Mouse (Mus musculus) heart, postnatal 0 days (tissue): ENCODE measurements at regions not wholly inside any gene's neighbourhood (a gene's known extent, or its start where the extent isn't known, plus 50 kb on each side); places are given as distances from the start of the nearest gene placed in this dataset.

Source experiments
- ATAC-seq: fragments of 200-750 bp; cut with Nextera tagmentation; 2 replicates; pipeline ENCODE4 v1.8.0; 2017; ENCODE audit warnings: low read depth, moderate number of reproducible peaks, moderate library complexity; ENCODE audit not compliant: insufficient read depth
- DNase-seq: peaks from one replicate; pipeline ENCODE4 v3.0.0-alpha.2; 2016; ENCODE audit warnings: low spot score
- H3K27ac ChIP-seq: fragments of 300-500 bp; sonication (generic); 2 replicates; pipeline ENCODE4 v1.5.1; 2014; ENCODE audit warnings: low read depth, mild to moderate bottlenecking
- H3K27me3 ChIP-seq: fragments of 300-500 bp; sonication (generic); 2 replicates; pipeline ENCODE4 v1.6.1; 2014; ENCODE audit warnings: low read length, mixed read lengths; ENCODE audit not compliant: control insufficient read depth, insufficient read depth
- H3K36me3 ChIP-seq: fragments of 300-500 bp; sonication (generic); replicated peaks from 2 replicates; pipeline ENCODE4 v1.6.1; 2014; ENCODE audit warnings: low read length, mixed read lengths; ENCODE audit not compliant: control insufficient read depth, insufficient read depth
- H3K4me1 ChIP-seq: fragments of 300-500 bp; sonication (generic); 2 replicates; pipeline ENCODE4 v1.6.1; 2014; ENCODE audit warnings: antibody characterized with exemption; ENCODE audit not compliant: control insufficient read depth, insufficient read depth
- H3K4me2 ChIP-seq: fragments of 300-500 bp; sonication (generic); 2 replicates; pipeline ENCODE4 v1.6.1; 2014; ENCODE audit warnings: low read depth, mild to moderate bottlenecking, low read length, moderate library complexity
- H3K4me3 ChIP-seq: fragments of 300-500 bp; sonication (generic); 2 replicates; pipeline ENCODE4 v1.5.1; 2014; ENCODE audit warnings: low read depth, low read length
- H3K9ac ChIP-seq: fragments of 300-500 bp; sonication (generic); replicated peaks from 2 replicates; pipeline ENCODE4 v1.6.1; 2014; ENCODE audit warnings: low read depth, low read length, mixed read lengths
- H3K9me3 ChIP-seq: fragments of 300-500 bp; sonication (generic); replicated peaks from 2 replicates; pipeline ENCODE4 v1.6.1; 2016; ENCODE audit warnings: low read length; ENCODE audit not compliant: control insufficient read depth
- CTCF ChIP-seq: IDR thresholded peaks from 2 replicates; pipeline ENCODE4 v1.5.1; 2016; ENCODE audit warnings: antibody characterized with exemption, control low read depth, low read depth
- EP300 ChIP-seq: IDR thresholded peaks from 2 replicates; pipeline ENCODE4 v1.6.1; 2016; ENCODE audit warnings: antibody characterized with exemption, low read depth
- WGBS: fragments of 180-500 bp; shearing (Covaris S2); extraction: QIAGEN DNeasy Blood & Tissue Kit; methylation state at CpG from one replicate; pipeline ENCODE4 v1.1.7; 2014; 5-methylcytosine and 5-hydroxymethylcytosine counted together

DNA sequence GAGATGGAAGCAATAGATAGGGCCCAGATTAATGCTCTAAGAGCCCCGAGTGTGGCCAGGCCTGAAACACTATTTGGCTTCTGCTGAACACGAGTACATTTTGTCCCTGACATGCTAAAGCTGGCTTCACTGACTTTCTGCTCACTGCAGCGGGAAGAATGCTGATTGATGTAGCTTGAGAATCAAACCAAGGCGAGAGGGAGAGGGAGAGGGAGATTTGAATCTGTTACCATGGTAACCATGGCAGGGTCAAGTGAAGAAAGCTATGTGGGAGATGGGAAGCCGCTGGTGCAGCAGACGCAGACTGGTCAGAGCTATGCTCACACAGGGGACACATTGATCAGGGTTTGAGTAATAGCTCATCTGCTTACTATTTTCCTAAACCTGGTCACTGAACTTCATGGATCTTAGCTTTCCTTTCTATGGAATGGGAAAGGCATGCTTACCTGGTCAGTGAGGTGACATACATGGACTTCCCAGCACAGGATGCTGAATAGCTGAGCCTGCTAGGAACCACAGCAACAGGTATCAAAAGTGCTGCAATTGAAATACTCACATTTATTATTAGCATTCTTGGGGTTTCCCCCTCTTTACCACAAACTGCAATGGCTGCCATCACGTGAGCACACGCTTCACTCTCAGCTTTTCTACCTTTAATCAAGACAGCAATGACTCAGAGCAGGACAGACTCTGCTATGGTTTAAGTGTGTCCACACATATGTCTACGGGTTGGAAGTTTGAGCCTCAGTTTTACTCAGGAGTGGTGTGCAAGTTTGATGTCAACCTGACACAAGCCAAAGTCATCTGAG, 56.9 kb upstream of the Atp1a1 start:
- Histone ChIP-seq H3K9ac (no peak overlapping the region), H3K4me3 (no peak overlapping the region), H3K27me3 (no peaks in the 10 kb centered on the region), H3K9me3 (no peaks in the 10 kb centered on the region), H3K27ac (no peak overlapping the region), H3K4me1 (no peaks in the 10 kb centered on the region), H3K4me2 (no peak overlapping the region), H3K36me3 (no peaks in the 10 kb centered on the region)
- ATAC-seq: peak; percentile 8; the same call in 1 of the 2 replicates
- TF ChIP-seq EP300: no peak
- WGBS: 58% methylated on average over 9 of the region's 9 CpGs
- DNase-seq: no peak

DNA sequence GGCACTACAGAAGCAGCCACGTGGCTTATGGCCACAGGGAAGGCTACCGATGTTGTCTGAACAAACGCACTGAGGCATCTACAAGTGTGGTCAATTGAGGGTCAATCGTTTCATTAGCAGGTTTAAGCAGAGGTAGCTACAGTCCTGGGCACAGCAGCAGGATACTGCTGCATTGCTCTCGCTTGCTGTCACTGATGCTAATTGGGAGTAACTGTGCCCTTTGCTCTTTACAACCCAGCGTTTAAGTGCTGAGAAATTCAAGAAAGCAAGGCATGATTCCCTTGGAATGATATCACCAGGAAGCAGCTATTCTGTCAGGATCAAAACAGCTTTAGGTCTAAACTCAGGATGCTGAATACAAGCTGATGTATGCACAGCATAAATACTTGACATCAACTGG, 56.2 kb upstream of the Atp1a1 start:
- no peak for ATAC-seq
- H3K4me3 ChIP-seq: no peak overlapping the region
- 66% methylated on average over 6 of the region's 6 CpGs for WGBS
- H3K9me3 ChIP-seq: no peaks in the 10 kb centered on the region
- no peak for DNase-seq
- H3K36me3 ChIP-seq: no peaks in the 10 kb centered on the region
- no peak overlapping the region for H3K27ac ChIP-seq
- TF ChIP-seq CTCF (no peak), EP300 (no peak)
- no peak overlapping the region for H3K9ac ChIP-seq
- H3K4me1 ChIP-seq: no peaks in the 10 kb centered on the region
- H3K4me2 ChIP-seq: no peak overlapping the region
- no peaks in the 10 kb centered on the region for H3K27me3 ChIP-seq

DNA sequence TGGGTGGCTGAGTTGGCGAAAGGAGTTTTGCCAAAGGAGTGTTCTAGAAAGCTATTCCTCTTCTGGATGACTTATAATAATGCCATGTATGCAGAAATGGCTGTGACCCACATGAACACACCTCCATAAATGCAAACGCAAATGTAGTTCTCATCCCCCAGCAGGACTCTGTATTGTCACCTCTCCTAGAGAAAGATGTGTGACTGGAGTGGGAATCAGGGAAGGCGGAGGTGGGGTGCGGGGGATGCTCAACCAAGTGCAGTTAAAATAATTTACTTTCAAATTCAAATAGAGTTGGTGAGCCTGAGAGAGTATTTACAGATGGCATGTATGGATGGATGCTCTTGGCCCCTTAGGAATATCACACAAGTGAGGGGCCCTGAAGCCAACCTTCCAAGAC, 55.7 kb upstream of the Atp1a1 start:
- no peak overlapping the region for H3K4me3 ChIP-seq
- WGBS: 89% methylated on average over 4 of the region's 4 CpGs
- no peaks in the 10 kb centered on the region for H3K9me3 ChIP-seq
- no peaks in the 10 kb centered on the region for H3K4me1 ChIP-seq
- no peak overlapping the region for H3K4me2 ChIP-seq
- no peaks in the 10 kb centered on the region for H3K36me3 ChIP-seq
- H3K27ac ChIP-seq: no peak overlapping the region
- DNase-seq: no peak
- no peak for ATAC-seq
- no peak overlapping the region for H3K9ac ChIP-seq
- TF ChIP-seq EP300: no peak
- no peak for TF ChIP-seq CTCF
- H3K27me3 ChIP-seq: no peaks in the 10 kb centered on the region

DNA sequence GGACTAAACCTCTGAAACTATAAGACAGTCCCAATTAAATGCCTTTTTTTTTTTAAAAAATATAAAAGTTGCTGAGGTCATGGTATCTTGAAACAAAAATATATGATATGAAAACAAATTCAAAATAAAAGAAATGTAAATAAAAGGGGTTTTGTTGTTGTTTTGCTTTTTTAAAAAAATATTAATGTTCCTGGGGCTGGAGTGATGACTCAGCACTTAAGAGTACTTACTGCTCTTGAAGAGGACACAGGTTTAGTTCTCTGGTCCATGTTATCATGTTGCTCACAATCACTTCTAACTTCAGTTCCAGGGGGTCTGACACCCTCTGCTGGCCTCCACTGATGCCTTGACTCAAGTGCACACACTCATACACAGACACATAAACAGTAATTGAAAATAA, 53.5 kb upstream of the Atp1a1 start:
- Histone ChIP-seq H3K4me1 (no peaks in the 10 kb centered on the region), H3K27ac (no peak overlapping the region), H3K36me3 (no peaks in the 10 kb centered on the region), H3K9me3 (no peaks in the 10 kb centered on the region), H3K4me3 (no peak overlapping the region), H3K9ac (no peak overlapping the region), H3K4me2 (no peak overlapping the region), H3K27me3 (no peaks in the 10 kb centered on the region)
- TF ChIP-seq EP300 (no peak), CTCF (no peak)
- no peak for DNase-seq
- ATAC-seq: no peak

DNA sequence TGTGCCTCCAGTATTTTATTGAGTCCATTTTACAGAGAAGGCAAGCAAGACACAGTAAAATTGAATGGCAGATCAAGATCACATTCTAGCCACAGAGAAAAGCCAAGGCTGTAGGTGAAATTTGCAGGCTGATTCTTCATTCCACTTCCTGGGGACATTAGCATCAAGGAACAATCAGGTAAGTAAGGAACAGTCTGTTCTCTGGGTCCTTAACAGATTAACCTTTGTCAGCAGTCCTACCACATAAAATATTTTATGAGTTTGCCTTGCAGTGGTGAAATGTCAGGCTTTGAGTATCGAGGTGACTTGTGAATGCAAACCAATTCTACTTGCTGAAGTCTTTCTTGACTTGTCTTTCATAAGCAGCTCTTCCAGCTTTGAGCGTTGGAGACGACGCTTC, 50.2 kb upstream of the Atp1a1 start:
- TF ChIP-seq CTCF (no peak), EP300 (no peak)
- Histone ChIP-seq H3K27ac (no peak overlapping the region), H3K9ac (no peak overlapping the region), H3K4me3 (no peak overlapping the region), H3K9me3 (no peaks in the 10 kb centered on the region), H3K4me1 (no peaks in the 10 kb centered on the region), H3K27me3 (no peaks in the 10 kb centered on the region), H3K36me3 (no peaks in the 10 kb centered on the region), H3K4me2 (no peak overlapping the region)
- no peak for DNase-seq
- ATAC-seq: no peak
- WGBS: 90% methylated on average over 4 of the region's 4 CpGs
